Mouse (Mus musculus) ES-Bruce4 (cell line): ENCODE results near the gene Mfsd11. TPM values are rescaled to one million over a fixed set of nuclear protein-coding genes. Genes with fewer than 3 reads are reported as not detected.

Source experiments
- H3K27ac ChIP-seq: 2 replicates; pipeline ENCODE4 v1.5.1; 2012; ENCODE audit warnings: low read length, inconsistent platforms; ENCODE audit not compliant: insufficient read depth
- H3K27me3 ChIP-seq: 2 replicates; pipeline ENCODE4 v1.6.1; 2012; ENCODE audit warnings: mild to moderate bottlenecking, low read length, inconsistent platforms; ENCODE audit not compliant: control insufficient read depth, poor library complexity, insufficient read depth, severe bottlenecking
- H3K36me3 ChIP-seq: 2 replicates; pipeline ENCODE4 v1.6.1; 2012; ENCODE audit warnings: inconsistent platforms, mild to moderate bottlenecking, low read length, moderate library complexity; ENCODE audit not compliant: control insufficient read depth, poor library complexity, insufficient read depth, severe bottlenecking
- H3K4me1 ChIP-seq: one replicate; pipeline ENCODE4 v1.8.1; 2011; ENCODE audit warnings: low read length; ENCODE audit not compliant: control insufficient read depth, insufficient read depth
- H3K4me3 ChIP-seq: 2 replicates; pipeline ENCODE4 v1.5.1; 2011; ENCODE audit warnings: low read depth, mild to moderate bottlenecking, low read length
- H3K9ac ChIP-seq: 2 replicates; pipeline ENCODE4 v1.6.1; 2012; ENCODE audit warnings: low read depth, mild to moderate bottlenecking, inconsistent platforms; ENCODE audit not compliant: poor library complexity, severe bottlenecking
- H3K9me3 ChIP-seq: replicated peaks from 2 replicates; pipeline ENCODE4 v1.6.1; 2012; ENCODE audit warnings: mild to moderate bottlenecking, low read length, inconsistent platforms; ENCODE audit not compliant: control insufficient read depth, poor library complexity, insufficient read depth, severe bottlenecking
- CTCF ChIP-seq: IDR thresholded peaks from one replicate; pipeline ENCODE4 v1.8.1; 2011; ENCODE audit warnings: low read depth, low read length
- EP300 ChIP-seq: IDR thresholded peaks from 2 replicates; pipeline ENCODE4 v1.6.1; 2011; ENCODE audit warnings: low read depth, low read length; ENCODE audit not compliant: insufficient read depth
- POLR2A ChIP-seq: IDR thresholded peaks from one replicate; pipeline ENCODE4 v1.8.1; 2011; ENCODE audit warnings: low read length; ENCODE audit not compliant: insufficient read depth
- polyA plus RNA-seq: library from polyadenylated mRNA; stranded (reverse); fragments of >200 nt; gene quantifications from 2 replicates; pipeline ENCODE4 v1.2.4, GENCODE M21; 2011; ENCODE audit warnings: low read depth; ENCODE audit not compliant: missing spikeins, insufficient read depth, insufficient read length

Gene Mfsd11
- polyA plus RNA-seq, 1 experiment, result 15.1 TPM

DNA sequence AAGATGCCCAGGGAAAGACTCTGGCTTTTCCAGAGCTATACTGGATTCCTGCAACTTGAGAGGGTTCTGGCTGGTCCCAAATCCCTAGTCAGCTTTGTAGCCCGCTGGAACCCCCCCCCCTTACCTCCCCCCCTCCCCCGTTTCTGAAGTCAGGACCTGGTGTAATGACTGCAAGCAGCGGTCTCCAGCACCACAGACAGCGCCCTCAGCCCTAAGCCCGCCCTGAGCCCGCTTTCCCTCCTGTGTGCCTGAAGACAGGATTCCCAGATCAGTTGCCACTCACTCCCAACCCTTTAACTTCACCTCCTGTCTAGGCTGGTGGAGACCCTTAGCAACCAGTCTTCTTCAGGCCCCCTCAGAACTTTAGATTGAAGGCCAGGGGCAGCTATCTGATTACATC lies 68.5 kb downstream of the Mfsd11 start:
- TF ChIP-seq CTCF, result no peak
- TF ChIP-seq EP300, result no peak
- TF ChIP-seq POLR2A, result no peak
- Histone ChIP-seq H3K9ac (no peak overlapping the region), H3K36me3 (no peaks in the 10 kb centered on the region), H3K4me1 (no peaks in the 10 kb centered on the region), H3K9me3 (no peaks in the 10 kb centered on the region), H3K27me3 (no peaks in the 10 kb centered on the region), H3K4me3 (no peak overlapping the region), H3K27ac (no peak overlapping the region)

- H3K9me3 ChIP-seq, result no peaks in the 10 kb centered on the region
- H3K9ac ChIP-seq, result no peak overlapping the region
- no peak overlapping the region for H3K27ac ChIP-seq
- TF ChIP-seq POLR2A, result no peak
- no peak for TF ChIP-seq EP300
- TF ChIP-seq CTCF, result no peak
- H3K36me3 ChIP-seq, result no peaks in the 10 kb centered on the region
- H3K4me1 ChIP-seq, result no peaks in the 10 kb centered on the region
- no peaks in the 10 kb centered on the region for H3K27me3 ChIP-seq
- H3K4me3 ChIP-seq, result no peak overlapping the region
Measured at GRCm38 (mm10) chr11:116922058-116922457, 69.8 kb downstream of the Mfsd11 start.

Other genes with a start within 250 kb of the Mfsd11 start
- gene Rhbdf2, start 225.4 kb upstream of the Mfsd11 start, polyA plus RNA-seq, result 36.5 and 39.1 TPM in 2 replicates
- gene Prcd, start 198.9 kb upstream of the Mfsd11 start, polyA plus RNA-seq, result not detected in 2 replicates
- gene Cygb, start 198.1 kb upstream of the Mfsd11 start, polyA plus RNA-seq, result not detected in 2 replicates
- gene St6galnac1, start 76.9 kb upstream of the Mfsd11 start, polyA plus RNA-seq, result not detected in 2 replicates
- 20.4 and 22.1 TPM in 2 replicates for gene Mxra7, start 24.4 kb upstream of the Mfsd11 start, polyA plus RNA-seq
- gene Mettl23, start 9.2 kb upstream of the Mfsd11 start, polyA plus RNA-seq, result 27.5 TPM in 2 replicates
- gene Jmjd6, start 9.0 kb upstream of the Mfsd11 start, polyA plus RNA-seq, result 45.6 and 49.0 TPM in 2 replicates
- 414 and 425 TPM in 2 replicates for gene Srsf2, start 654 bp downstream of the Mfsd11 start, polyA plus RNA-seq
- gene Mgat5b, start 66.4 kb downstream of the Mfsd11 start, polyA plus RNA-seq, result 9.3 and 10.2 TPM in 2 replicates